Mouse (Mus musculus) heart, adult 2 months (tissue): Measurements from ENCODE around the gene Dpm1.

ENCODE experiments used
- CTCF ChIP-seq: fragments of 200-600 bp; IDR thresholded peaks from 2 replicates; pipeline ENCODE4 v1.8.1; 2022; ENCODE audit warnings: antibody characterized with exemption, mild to moderate bottlenecking, moderate library complexity
- EP300 ChIP-seq: fragments of 200-500 bp; IDR thresholded peaks from 2 replicates; pipeline ENCODE4 v1.6.1; 2011; ENCODE audit warnings: low read depth, low read length, control low read depth; ENCODE audit not compliant: insufficient read depth
- POLR2A ChIP-seq: fragments of 200-500 bp; IDR thresholded peaks from 2 replicates; pipeline ENCODE4 v1.6.1; 2011; ENCODE audit warnings: mild to moderate bottlenecking, low read depth, low read length, control low read depth; ENCODE audit not compliant: insufficient read depth

DNA sequence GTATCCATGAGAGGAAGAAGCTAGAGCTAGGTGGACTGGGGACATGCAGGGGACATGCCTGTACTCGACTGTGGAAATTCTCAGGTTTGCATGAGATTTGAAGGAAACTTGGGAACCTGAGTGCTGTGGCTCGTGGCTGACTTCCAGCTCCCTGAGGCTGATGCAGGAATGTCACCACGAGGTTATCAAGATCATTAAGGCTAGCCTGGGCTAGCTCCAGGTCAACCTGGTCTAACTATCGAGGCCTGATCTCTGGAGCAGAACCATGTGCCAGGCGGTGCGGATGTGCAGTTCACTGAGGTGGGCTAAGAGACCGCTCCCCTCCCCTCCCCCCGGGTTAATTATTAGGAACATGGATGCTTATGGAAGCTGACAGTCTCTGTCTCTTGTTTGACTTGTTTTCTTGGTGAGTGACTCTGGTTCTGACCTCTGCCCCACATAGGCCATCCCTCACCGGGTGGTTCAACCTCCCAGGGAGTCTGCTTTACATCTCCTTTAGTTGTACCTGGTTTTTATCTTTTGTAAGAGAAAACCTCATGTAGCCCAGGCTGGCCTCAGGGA lies 69.9 kb downstream of the Dpm1 start:
- no peak for TF ChIP-seq CTCF
- no peak for TF ChIP-seq POLR2A
- TF ChIP-seq EP300: no peak
